Mouse (Mus musculus) stomach, embryonic 15.5 days (tissue): ENCODE measurements around the gene Creb3l2. TPM values are rescaled to one million over a fixed set of nuclear protein-coding genes. Genes with fewer than 3 reads are reported as not detected.

ENCODE experiments used
- ATAC-seq: fragments of 200-750 bp; cut with Nextera tagmentation; 2 replicates; pipeline ENCODE4 v1.8.0; 2017; ENCODE audit warnings: low read depth, moderate number of reproducible peaks, moderate TSS enrichment; ENCODE audit not compliant: insufficient read depth, low FRiP score
- H3K27ac ChIP-seq: fragments of 300-500 bp; sonication (generic); 2 replicates; pipeline ENCODE4 v1.5.1; 2015; ENCODE audit warnings: mild to moderate bottlenecking, inconsistent platforms
- H3K27me3 ChIP-seq: fragments of 300-500 bp; sonication (generic); replicated peaks from 2 replicates; pipeline ENCODE4 v1.6.1; 2015; ENCODE audit warnings: inconsistent platforms
- H3K36me3 ChIP-seq: fragments of 300-500 bp; sonication (generic); 2 replicates; pipeline ENCODE4 v1.6.1; 2015; ENCODE audit warnings: inconsistent platforms
- H3K4me1 ChIP-seq: fragments of 300-500 bp; sonication (generic); 2 replicates; pipeline ENCODE4 v1.6.1; 2015; ENCODE audit warnings: inconsistent platforms
- H3K4me2 ChIP-seq: fragments of 300-500 bp; sonication (generic); 2 replicates; pipeline ENCODE4 v1.6.1; 2015; ENCODE audit warnings: mild to moderate bottlenecking, inconsistent platforms
- H3K4me3 ChIP-seq: fragments of 300-500 bp; sonication (generic); replicated peaks from 2 replicates; pipeline ENCODE4 v1.5.1; 2015; ENCODE audit warnings: inconsistent platforms
- H3K9ac ChIP-seq: fragments of 300-500 bp; sonication (generic); 2 replicates; pipeline ENCODE4 v1.6.1; 2015; ENCODE audit warnings: inconsistent platforms
- H3K9me3 ChIP-seq: fragments of 300-500 bp; sonication (generic); 2 replicates; pipeline ENCODE4 v1.6.1; 2016; ENCODE audit warnings: inconsistent platforms
- WGBS: fragments of 180-500 bp; shearing (Covaris S2); methylation state at CpG from one replicate; pipeline ENCODE4 v1.1.7; 2015; 5-methylcytosine and 5-hydroxymethylcytosine counted together
- polyA plus RNA-seq: library from polyadenylated mRNA; unstranded; fragments of >200 nt; fragmentation: Nextera tagmentation; extraction: Ambion mirVana; gene quantifications from 2 replicates; pipeline ENCODE4 v1.2.1, GENCODE M21; 2015

Gene Creb3l2
- polyA plus RNA-seq, 1 experiment from 2014 or later, result 18.1 TPM

GRCm38 (mm10) chr6:37332846-37333245 lies 109.1 kb downstream of the Creb3l2 start:
- ATAC-seq, result no peak
- Histone ChIP-seq H3K9ac (no peak overlapping the region), H3K27me3 (no peaks in the 10 kb centered on the region), H3K4me2 (no peak overlapping the region), H3K4me3 (no peak overlapping the region), H3K36me3 (peaks cover 17% of the 10 kb centered on the region), H3K4me1 (peaks cover 15% of the 10 kb centered on the region; the same call in 1 of the 2 replicates), H3K9me3 (no peaks in the 10 kb centered on the region), H3K27ac (no peak overlapping the region)
- 66% methylated on average over 10 of the region's 10 CpGs for WGBS

GRCm38 (mm10) chr6:37329901-37330864 lies 111.8 kb downstream of the Creb3l2 start:
- H3K9me3 ChIP-seq, result no peaks in the 10 kb centered on the region
- peak overlapping the region; percentile 73 for H3K27ac ChIP-seq
- peaks cover 17% of the 10 kb centered on the region for H3K36me3 ChIP-seq
- no peak overlapping the region for H3K9ac ChIP-seq
- no peak for ATAC-seq
- H3K4me3 ChIP-seq, result no peak overlapping the region
- H3K4me2 ChIP-seq, result no peak overlapping the region
- peaks cover 24% of the 10 kb centered on the region for H3K4me1 ChIP-seq
- H3K27me3 ChIP-seq, result no peaks in the 10 kb centered on the region
- 53% methylated on average over 5 of the region's 5 CpGs for WGBS

- no peak overlapping the region for H3K27ac ChIP-seq
- no peak overlapping the region for H3K4me3 ChIP-seq
- H3K9me3 ChIP-seq, result no peaks in the 10 kb centered on the region
- 77% methylated on average over 3 of the region's 3 CpGs for WGBS
- ATAC-seq, result no peak
- H3K9ac ChIP-seq, result no peak overlapping the region
- H3K4me1 ChIP-seq, result peaks cover 24% of the 10 kb centered on the region
- H3K4me2 ChIP-seq, result no peak overlapping the region
- peaks cover 15% of the 10 kb centered on the region for H3K36me3 ChIP-seq
- no peaks in the 10 kb centered on the region for H3K27me3 ChIP-seq
Observed at GRCm38 (mm10) chr6:37329376-37329775, 112.6 kb downstream of the Creb3l2 start.

- peaks cover 9% of the 10 kb centered on the region for H3K36me3 ChIP-seq
- H3K27me3 ChIP-seq, result no peaks in the 10 kb centered on the region
- no peak overlapping the region for H3K9ac ChIP-seq
- no peaks in the 10 kb centered on the region for H3K9me3 ChIP-seq
- no peak for ATAC-seq
- H3K27ac ChIP-seq, result no peak overlapping the region
- no peak overlapping the region for H3K4me2 ChIP-seq
- H3K4me3 ChIP-seq, result no peak overlapping the region
- WGBS, result 61% methylated on average over 7 of the region's 7 CpGs
- H3K4me1 ChIP-seq, result peaks cover 24% of the 10 kb centered on the region
Observed at GRCm38 (mm10) chr6:37328671-37329070, 113.3 kb downstream of the Creb3l2 start.

- no peak overlapping the region for H3K4me3 ChIP-seq
- no peak overlapping the region for H3K4me2 ChIP-seq
- H3K27me3 ChIP-seq, result no peaks in the 10 kb centered on the region
- 64% methylated on average over 6 of the region's 6 CpGs for WGBS
- peaks cover 24% of the 10 kb centered on the region for H3K4me1 ChIP-seq
- ATAC-seq, result no peak
- no peak overlapping the region for H3K9ac ChIP-seq
- H3K36me3 ChIP-seq, result peaks cover 9% of the 10 kb centered on the region
- H3K9me3 ChIP-seq, result no peaks in the 10 kb centered on the region
- no peak overlapping the region for H3K27ac ChIP-seq
Observed at GRCm38 (mm10) chr6:37327519-37327918, 114.4 kb downstream of the Creb3l2 start.

GRCm38 (mm10) chr6:37326603-37326955 lies 115.4 kb downstream of the Creb3l2 start:
- no peak overlapping the region for H3K4me3 ChIP-seq
- H3K27me3 ChIP-seq, result no peaks in the 10 kb centered on the region
- H3K36me3 ChIP-seq, result peaks cover 4% of the 10 kb centered on the region; the same call in 1 of the 2 replicates
- H3K27ac ChIP-seq, result peak overlapping the region; percentile 23; the same call in 1 of the 2 replicates
- H3K9ac ChIP-seq, result no peak overlapping the region
- H3K4me1 ChIP-seq, result peaks cover 21% of the 10 kb centered on the region; the same call in 1 of the 2 replicates
- no peak for ATAC-seq
- H3K9me3 ChIP-seq, result no peaks in the 10 kb centered on the region
- 20% methylated on average over 8 of the region's 8 CpGs for WGBS
- no peak overlapping the region for H3K4me2 ChIP-seq

- no peak overlapping the region for H3K9ac ChIP-seq
- ATAC-seq, result no peak
- WGBS, result 94% methylated on average over 9 of the region's 9 CpGs
Observed at GRCm38 (mm10) chr6:37325906-37326602, 115.9 kb downstream of the Creb3l2 start.

GRCm38 (mm10) chr6:37325076-37325475 lies 116.9 kb downstream of the Creb3l2 start:
- peaks cover 4% of the 10 kb centered on the region; the same call in 1 of the 2 replicates for H3K36me3 ChIP-seq
- H3K27ac ChIP-seq, result no peak overlapping the region
- no peak for ATAC-seq
- H3K4me2 ChIP-seq, result no peak overlapping the region
- no peaks in the 10 kb centered on the region for H3K9me3 ChIP-seq
- no peaks in the 10 kb centered on the region for H3K27me3 ChIP-seq
- H3K4me3 ChIP-seq, result no peak overlapping the region
- H3K4me1 ChIP-seq, result peaks cover 12% of the 10 kb centered on the region; the same call in 1 of the 2 replicates
- 78% methylated on average over 3 of the region's 3 CpGs for WGBS
- H3K9ac ChIP-seq, result no peak overlapping the region

More at GRCm38 (mm10) chr6:37325906-37326602, 115.9 kb downstream of the Creb3l2 start:
- peaks cover 18% of the 10 kb centered on the region; the same call in 1 of the 2 replicates for H3K4me1 ChIP-seq
- no peak overlapping the region for H3K4me2 ChIP-seq
- no peak overlapping the region for H3K4me3 ChIP-seq
- H3K36me3 ChIP-seq, result peaks cover 4% of the 10 kb centered on the region; the same call in 1 of the 2 replicates
- H3K9me3 ChIP-seq, result no peaks in the 10 kb centered on the region
- no peaks in the 10 kb centered on the region for H3K27me3 ChIP-seq
- peak overlapping the region; percentile 23; the same call in 1 of the 2 replicates for H3K27ac ChIP-seq

GRCm38 (mm10) chr6:37322641-37323040 lies 119.3 kb downstream of the Creb3l2 start:
- Histone ChIP-seq H3K4me1 (peaks cover 8% of the 10 kb centered on the region; the same call in 1 of the 2 replicates), H3K27ac (no peak overlapping the region), H3K9me3 (no peaks in the 10 kb centered on the region), H3K4me2 (no peak overlapping the region), H3K27me3 (no peaks in the 10 kb centered on the region), H3K36me3 (no peaks in the 10 kb centered on the region), H3K9ac (no peak overlapping the region), H3K4me3 (no peak overlapping the region)
- no peak for ATAC-seq
- WGBS, result 86% methylated on average over 7 of the region's 7 CpGs

GRCm38 (mm10) chr6:37322088-37322487 lies 119.9 kb downstream of the Creb3l2 start:
- Histone ChIP-seq H3K9ac (no peak overlapping the region), H3K4me1 (peaks cover 6% of the 10 kb centered on the region; the same call in 1 of the 2 replicates), H3K9me3 (no peaks in the 10 kb centered on the region), H3K4me3 (no peak overlapping the region), H3K36me3 (no peaks in the 10 kb centered on the region), H3K4me2 (no peak overlapping the region), H3K27me3 (no peaks in the 10 kb centered on the region), H3K27ac (no peak overlapping the region)
- ATAC-seq, result no peak
- WGBS, result 88% methylated on average over 9 of the region's 9 CpGs

GRCm38 (mm10) chr6:37317904-37318303 lies 124.0 kb downstream of the Creb3l2 start:
- no peaks in the 10 kb centered on the region for H3K27me3 ChIP-seq
- no peak overlapping the region for H3K27ac ChIP-seq
- no peak overlapping the region for H3K9ac ChIP-seq
- no peak overlapping the region for H3K4me2 ChIP-seq
- no peaks in the 10 kb centered on the region for H3K9me3 ChIP-seq
- ATAC-seq, result no peak
- no peaks in the 10 kb centered on the region for H3K36me3 ChIP-seq
- WGBS, result 69% methylated on average over 5 of the region's 5 CpGs
- no peak overlapping the region for H3K4me3 ChIP-seq
- no peaks in the 10 kb centered on the region for H3K4me1 ChIP-seq

- H3K9me3 ChIP-seq, result no peaks in the 10 kb centered on the region
- no peak overlapping the region for H3K4me3 ChIP-seq
- H3K27me3 ChIP-seq, result no peaks in the 10 kb centered on the region
- ATAC-seq, result no peak
- no peak overlapping the region for H3K27ac ChIP-seq
- no peak overlapping the region for H3K4me2 ChIP-seq
- H3K4me1 ChIP-seq, result no peaks in the 10 kb centered on the region
- H3K36me3 ChIP-seq, result no peaks in the 10 kb centered on the region
- H3K9ac ChIP-seq, result no peak overlapping the region
Observed at GRCm38 (mm10) chr6:37315440-37315839, 126.5 kb downstream of the Creb3l2 start.
